Comparison of ENCODE assay signal across 15 mouse cellular contexts in genomic region chr1:168225595-168226127, GRCm38 (mm10).
DNase-seq lines count a peak whose midpoint lies in the region; ATAC-seq and TF ChIP-seq lines count a peak whose summit lies in the region.
"Had no signal": no experiment of that assay in that cellular context is flagged by ENCODE, and none has a peak within 500 bp of the region (broad histone marks: within the 10 kb centered on the region; RNA-seq: fewer than 3 reads in every experiment).

No protein-coding gene starts in this region.

- no peaks in the 10 kb centered on the region for H3K36me3 ChIP-seq in embryonic facial prominence, embryonic 12.5 days
- no peaks in the 10 kb centered on the region; the same call in 1 of the 2 replicates for H3K36me3 ChIP-seq in embryonic facial prominence, embryonic 10.5 days (replicated peaks)
- H3K36me3 ChIP-seq in lung, embryonic 15.5 days = no peaks in the 10 kb centered on the region
- no peaks in the 10 kb centered on the region for H3K36me3 ChIP-seq in midbrain, embryonic 16.5 days (ENCODE audit: control insufficient read depth, insufficient read depth, low read length)

- intact Hi-C loops in left cerebral cortex, adult 2 months (cut with DNase I) = no loop called here

- H3K4me2 ChIP-seq in embryonic facial prominence, embryonic 12.5 days (replicated peaks) = no peak overlapping the region
- no peak overlapping the region for H3K4me2 ChIP-seq in lung, embryonic 15.5 days
- H3K4me2 ChIP-seq in midbrain, embryonic 16.5 days (ENCODE audit: low read length) = no peak overlapping the region

- H3K27ac ChIP-seq in embryonic facial prominence, embryonic 12.5 days = peak overlapping the region; percentile 60
- H3K27ac ChIP-seq in embryonic facial prominence, embryonic 10.5 days (replicated peaks) = no peak overlapping the region
- peak overlapping the region; percentile 36; the same call in 1 of the 2 replicates for H3K27ac ChIP-seq in lung, embryonic 15.5 days
- peak overlapping the region; percentile 64 for H3K27ac ChIP-seq in midbrain, embryonic 16.5 days (ENCODE audit: low read length)
- no peak overlapping the region for H3K27ac ChIP-seq in left cerebral cortex, adult 2 months
- H3K27ac ChIP-seq in layer of hippocampus, adult 2 months = no peak overlapping the region
- H3K27ac ChIP-seq: kidney, postnatal 0 days had no signal

- no peak overlapping the region for H3K9ac ChIP-seq in embryonic facial prominence, embryonic 12.5 days
- H3K9ac ChIP-seq in lung, embryonic 15.5 days = no peak overlapping the region
- no peak overlapping the region for H3K9ac ChIP-seq in midbrain, embryonic 16.5 days (ENCODE audit: low read depth, low read length)

- H3K4me1 ChIP-seq in embryonic facial prominence, embryonic 12.5 days = peaks cover 60% of the 10 kb centered on the region
- peaks cover 68% of the 10 kb centered on the region for H3K4me1 ChIP-seq in embryonic facial prominence, embryonic 10.5 days
- peaks cover 48% of the 10 kb centered on the region for H3K4me1 ChIP-seq in lung, embryonic 15.5 days
- H3K4me1 ChIP-seq in midbrain, embryonic 16.5 days (ENCODE audit: control insufficient read depth, insufficient read depth, low read length) = peaks cover 47% of the 10 kb centered on the region

- 81% methylated on average over 7 of the region's 7 CpGs for WGBS in embryonic facial prominence, embryonic 12.5 days
- 90% methylated on average over 7 of the region's 7 CpGs for WGBS in embryonic facial prominence, embryonic 10.5 days
- 62% methylated on average over 7 of the region's 7 CpGs for WGBS in lung, embryonic 15.5 days
- WGBS in midbrain, embryonic 16.5 days = 79% methylated on average over 7 of the region's 7 CpGs

- no peak for TF ChIP-seq CTCF in left cerebral cortex, adult 2 months (IDR thresholded peaks at IDR 0.05)
- no peak for TF ChIP-seq CTCF in layer of hippocampus, adult 2 months (conservative IDR thresholded peaks at IDR 0.05)

- H3K4me3 ChIP-seq in embryonic facial prominence, embryonic 12.5 days = no peak overlapping the region
- H3K4me3 ChIP-seq in embryonic facial prominence, embryonic 10.5 days = no peak overlapping the region
- H3K4me3 ChIP-seq in lung, embryonic 15.5 days = no peak overlapping the region
- no peak overlapping the region for H3K4me3 ChIP-seq in midbrain, embryonic 16.5 days (ENCODE audit: low read depth, low read length)
- no peak overlapping the region for H3K4me3 ChIP-seq in left cerebral cortex, adult 2 months
- H3K4me3 ChIP-seq in layer of hippocampus, adult 2 months = no peak overlapping the region

- no peak for DNase-seq in embryonic facial prominence, embryonic 10.5 days (ENCODE audit: low spot score)
- no peak for DNase-seq in lung, postnatal 4 days
- DNase-seq in left cerebral cortex, adult 2 months (ENCODE audit: extremely low spot score in 1 of 2, low spot score in 2 of 2) = no peak
- DNase-seq in layer of hippocampus, adult 2 months (ENCODE audit: low spot score in 2 of 2) = no peak
- DNase-seq: cerebellum, adult 11-12 months; layer of hippocampus, adult 9-11 months; lung, adult 2 months; right cerebral cortex, postnatal 4 days; thymus, postnatal 14 days had no signal

- H3K9me3 ChIP-seq in embryonic facial prominence, embryonic 12.5 days = no peaks in the 10 kb centered on the region
- H3K9me3 ChIP-seq in embryonic facial prominence, embryonic 10.5 days = no peaks in the 10 kb centered on the region
- no peaks in the 10 kb centered on the region for H3K9me3 ChIP-seq in lung, embryonic 15.5 days
- no peaks in the 10 kb centered on the region for H3K9me3 ChIP-seq in midbrain, embryonic 16.5 days (replicated peaks; ENCODE audit: control insufficient read depth, low read length, poor library complexity, severe bottlenecking)

- no peak for ATAC-seq in embryonic facial prominence, embryonic 12.5 days (ENCODE audit: insufficient number of reproducible peaks, insufficient read depth, low FRiP score, low TSS enrichment)
- no peak for ATAC-seq in lung, embryonic 15.5 days (ENCODE audit: borderline replicate concordance, extremely low read depth, low FRiP score, low TSS enrichment)
- ATAC-seq in hematopoietic stem cell, adult 5-6 weeks (replicated peaks in 1 of 2; ENCODE audit: insufficient read depth in 1 of 2, low FRiP score in 2 of 2, low TSS enrichment in 1 of 2, low read depth in 1 of 2, poor library complexity in 2 of 2, severe bottlenecking in 2 of 2) = peak; percentile 83 to 84
- 0 out of 2 replicates have a peak, but pooled peaks have one; percentile 12 for ATAC-seq in midbrain, embryonic 16.5 days
- ATAC-seq: Patski had no signal

- no peaks in the 10 kb centered on the region for H3K27me3 ChIP-seq in embryonic facial prominence, embryonic 12.5 days
- H3K27me3 ChIP-seq in embryonic facial prominence, embryonic 10.5 days (replicated peaks; ENCODE audit: low read depth, poor library complexity, severe bottlenecking) = no peaks in the 10 kb centered on the region
- no peaks in the 10 kb centered on the region for H3K27me3 ChIP-seq in lung, embryonic 15.5 days
- H3K27me3 ChIP-seq in midbrain, embryonic 16.5 days (ENCODE audit: control insufficient read depth, insufficient read depth, low read depth, low read length) = no peaks in the 10 kb centered on the region
- H3K27me3 ChIP-seq: Patski had no signal

Comparison
In these comparisons a context has a peak if more than half of its experiments do, and no peak if none do; other contexts are left out.
1. H3K27ac ChIP-seq: peak in embryonic facial prominence, embryonic 12.5 days (single experiment), lung, embryonic 15.5 days (single experiment) and midbrain, embryonic 16.5 days (single experiment); none in embryonic facial prominence, embryonic 10.5 days (single experiment), left cerebral cortex, adult 2 months (single experiment) and layer of hippocampus, adult 2 months (single experiment).
2. ATAC-seq: peak in hematopoietic stem cell, adult 5-6 weeks (2 of 2) and midbrain, embryonic 16.5 days (single experiment); none in embryonic facial prominence, embryonic 12.5 days (single experiment) and lung, embryonic 15.5 days (single experiment).